1 mouse cellular context compared by ENCODE assay signal in the genomic region with DNA sequence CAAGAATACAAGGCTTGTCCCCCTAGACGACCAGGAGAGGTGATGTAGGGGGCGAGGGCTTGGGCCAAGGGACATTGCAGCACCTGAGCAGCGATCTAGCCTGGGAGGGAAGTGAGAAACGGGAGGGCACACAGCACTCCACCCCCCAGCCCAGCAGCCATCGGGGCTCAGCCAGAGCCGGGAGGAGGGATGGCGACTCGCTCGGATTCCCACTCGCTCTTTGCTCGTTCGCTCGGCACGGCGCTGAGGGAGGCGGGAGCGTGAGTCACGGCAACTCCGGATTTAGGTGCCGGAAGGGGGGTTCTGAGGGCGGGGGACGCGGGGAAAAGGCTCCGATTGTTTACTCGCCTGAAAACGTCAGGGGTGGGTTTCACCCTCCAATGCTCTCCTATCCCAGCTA.
TF ChIP-seq lines count a peak whose summit lies in the region.

No protein-coding gene starts in this region.

TF ChIP-seq in CH12.LX, 34 proteins besides CTCF, POLR2A, EP300 and RAD21 (continued from another document):
- peak; percentile 16; the same call in 1 of the 2 replicates for TF ChIP-seq BHLHE40 (IDR thresholded peaks at IDR 0.05; ENCODE audit: low read depth, low read length)
- no peak for TF ChIP-seq SMC3 (IDR thresholded peaks at IDR 0.05; ENCODE audit: low read depth, low read length)
- TF ChIP-seq UBTF (IDR thresholded peaks at IDR 0.05; ENCODE audit: low read depth, low read length), result no peak
- TF ChIP-seq PAX5 (IDR thresholded peaks at IDR 0.05; ENCODE audit: low read length), result no peak
- no peak for TF ChIP-seq ELF1 (IDR thresholded peaks at IDR 0.05; ENCODE audit: low read depth, low read length)
- peak; percentile 26; the same call in 1 of the 2 replicates for TF ChIP-seq TCF12 (IDR thresholded peaks at IDR 0.05; ENCODE audit: low read depth, low read length)
- TF ChIP-seq NELFE (IDR thresholded peaks at IDR 0.05; ENCODE audit: low read depth, low read length), result no peak
- TF ChIP-seq MXI1 (IDR thresholded peaks at IDR 0.05; ENCODE audit: low read depth, low read length), result no peak
- no peak for TF ChIP-seq KAT2A (IDR thresholded peaks at IDR 0.05; ENCODE audit: insufficient replicate concordance, low read length)
- no peak for TF ChIP-seq JUND (conservative IDR thresholded peaks at IDR 0.05; ENCODE audit: low read depth, low read length)
- TF ChIP-seq MAX (IDR thresholded peaks at IDR 0.05; ENCODE audit: low read length), result no peak
